Mouse (Mus musculus) stomach, embryonic 14.5 days (tissue): ENCODE data around the gene Zfp609. TPM values are rescaled to one million over a fixed set of nuclear protein-coding genes. Genes with fewer than 3 reads are reported as not detected.

Experiments
- ATAC-seq: fragments of 200-750 bp; cut with Nextera tagmentation; 2 replicates; pipeline ENCODE4 v1.8.0; 2017; ENCODE audit warnings: low read depth, moderate TSS enrichment; ENCODE audit not compliant: insufficient number of reproducible peaks, insufficient read depth, low FRiP score
- H3K27ac ChIP-seq: fragments of 300-500 bp; sonication (generic); 2 replicates; pipeline ENCODE4 v1.5.1; 2014; ENCODE audit warnings: mild to moderate bottlenecking, low read length, moderate library complexity, mixed read lengths
- H3K27me3 ChIP-seq: fragments of 300-500 bp; sonication (generic); 2 replicates; pipeline ENCODE4 v1.6.1; 2014; ENCODE audit warnings: low read length, control low read depth, mixed read lengths; ENCODE audit not compliant: control insufficient read depth, insufficient read depth
- H3K36me3 ChIP-seq: fragments of 300-500 bp; sonication (generic); 2 replicates; pipeline ENCODE4 v1.6.1; 2014; ENCODE audit warnings: mild to moderate bottlenecking, control low read depth, low read length, moderate library complexity, mixed read lengths; ENCODE audit not compliant: control insufficient read depth, insufficient read depth
- H3K4me1 ChIP-seq: fragments of 300-500 bp; sonication (generic); 2 replicates; pipeline ENCODE4 v1.6.1; 2014; ENCODE audit warnings: low read length, control low read depth, mixed read lengths; ENCODE audit not compliant: control insufficient read depth, insufficient read depth
- H3K4me2 ChIP-seq: fragments of 300-500 bp; sonication (generic); replicated peaks from 2 replicates; pipeline ENCODE4 v1.6.1; 2014; ENCODE audit warnings: low read depth, low read length, control low read depth
- H3K4me3 ChIP-seq: fragments of 300-500 bp; sonication (generic); 2 replicates; pipeline ENCODE4 v1.5.1; 2014; ENCODE audit warnings: low read depth, low read length, control low read depth
- H3K9ac ChIP-seq: fragments of 300-500 bp; sonication (generic); replicated peaks from 2 replicates; pipeline ENCODE4 v1.6.1; 2014; ENCODE audit warnings: low read depth, mild to moderate bottlenecking, control low read depth, low read length, moderate library complexity, mixed read lengths
- H3K9me3 ChIP-seq: fragments of 300-500 bp; sonication (generic); 2 replicates; pipeline ENCODE4 v1.6.1; 2016; ENCODE audit warnings: low read depth, low read length, control low read depth; ENCODE audit not compliant: control insufficient read depth
- WGBS: fragments of 180-500 bp; shearing (Covaris S2); extraction: QIAGEN DNeasy Blood & Tissue Kit; methylation state at CpG from one replicate; pipeline ENCODE4 v1.1.7; 2014; 5-methylcytosine and 5-hydroxymethylcytosine counted together
- polyA plus RNA-seq: library from polyadenylated mRNA; unstranded; fragments of >200 nt; fragmentation: Nextera tagmentation; extraction: Ambion mirVana; gene quantifications from 2 replicates; pipeline ENCODE4 v1.2.1, GENCODE M21; 2014

Gene Zfp609
- polyA plus RNA-seq, 1 experiment from 2014 or later, result 8.7 TPM

DNA sequence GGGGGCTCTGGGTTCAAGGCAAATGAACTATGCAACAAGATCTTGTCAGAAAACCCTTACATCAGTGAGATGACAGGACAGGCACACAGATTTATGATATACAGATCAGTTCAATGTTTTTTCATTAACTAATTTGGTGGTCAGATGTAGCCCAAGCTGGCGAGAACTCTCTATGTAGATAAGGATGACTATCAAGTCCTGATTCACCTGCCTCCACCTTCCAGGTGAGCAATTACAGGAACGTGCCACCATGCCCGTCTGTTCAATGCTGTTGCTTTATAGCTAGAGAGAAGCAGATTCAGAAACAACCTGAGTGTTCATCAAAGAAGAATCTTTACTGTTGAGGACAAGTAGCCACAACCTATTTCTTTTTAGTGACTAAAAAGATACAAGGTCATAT, 84.6 kb downstream of the Zfp609 start:
- 78% methylated on average over 3 of the region's 3 CpGs for WGBS

DNA sequence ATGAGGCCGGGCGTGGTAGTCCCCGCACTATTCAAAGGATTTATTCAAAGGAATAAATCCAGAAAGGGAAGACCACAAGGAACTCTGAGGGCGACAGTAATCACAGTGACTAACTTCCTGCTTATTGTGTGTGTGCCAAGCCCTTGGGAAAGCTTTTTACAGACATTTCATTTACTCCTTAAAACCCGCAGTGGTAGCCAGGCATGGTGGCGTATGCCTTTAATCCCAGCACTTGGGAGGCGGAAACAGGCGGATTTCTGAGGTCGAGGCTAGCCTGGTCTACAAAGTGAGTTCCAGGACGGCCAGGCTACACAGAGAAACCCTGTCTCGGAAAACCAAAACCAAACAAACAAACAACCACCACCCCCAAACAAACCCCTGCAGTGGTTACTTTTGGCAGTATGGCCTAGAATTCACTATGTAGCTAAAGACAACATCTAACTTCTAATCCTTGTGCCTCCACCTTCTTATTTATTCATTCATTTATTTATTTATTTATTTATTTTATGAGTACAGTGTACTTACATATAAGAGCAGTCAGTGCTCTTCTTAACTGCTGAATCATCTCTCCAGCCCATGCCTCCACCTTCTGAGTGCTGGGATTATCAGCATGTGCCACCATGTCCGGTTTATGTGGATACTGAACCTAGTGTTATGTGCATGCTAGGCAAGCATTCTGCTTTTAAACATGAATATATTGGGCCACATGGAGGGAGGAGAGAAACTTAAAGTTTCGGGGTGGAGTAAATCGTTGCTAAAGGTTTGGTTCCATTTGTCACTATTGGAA, 86.1 kb downstream of the Zfp609 start:
- no peak overlapping the region for H3K9ac ChIP-seq
- 92% methylated on average over 14 of the region's 14 CpGs for WGBS
- no peaks in the 10 kb centered on the region; the same call in 1 of the 2 replicates for H3K36me3 ChIP-seq
- H3K4me2 ChIP-seq, result no peak overlapping the region
- peaks cover 14% of the 10 kb centered on the region for H3K4me1 ChIP-seq
- H3K4me3 ChIP-seq, result no peak overlapping the region
- no peak overlapping the region for H3K27ac ChIP-seq
- no peak for ATAC-seq
- H3K9me3 ChIP-seq, result no peaks in the 10 kb centered on the region
- H3K27me3 ChIP-seq, result no peaks in the 10 kb centered on the region

More for the DNA sequence above, 84.6 kb downstream of the Zfp609 start:
- no peak overlapping the region for H3K4me3 ChIP-seq
- peaks cover 14% of the 10 kb centered on the region for H3K4me1 ChIP-seq
- no peak overlapping the region for H3K9ac ChIP-seq
- ATAC-seq, result no peak
- H3K27ac ChIP-seq, result no peak overlapping the region
- no peaks in the 10 kb centered on the region for H3K9me3 ChIP-seq
- H3K4me2 ChIP-seq, result no peak overlapping the region
- H3K36me3 ChIP-seq, result no peaks in the 10 kb centered on the region; the same call in 1 of the 2 replicates
- H3K27me3 ChIP-seq, result no peaks in the 10 kb centered on the region

DNA sequence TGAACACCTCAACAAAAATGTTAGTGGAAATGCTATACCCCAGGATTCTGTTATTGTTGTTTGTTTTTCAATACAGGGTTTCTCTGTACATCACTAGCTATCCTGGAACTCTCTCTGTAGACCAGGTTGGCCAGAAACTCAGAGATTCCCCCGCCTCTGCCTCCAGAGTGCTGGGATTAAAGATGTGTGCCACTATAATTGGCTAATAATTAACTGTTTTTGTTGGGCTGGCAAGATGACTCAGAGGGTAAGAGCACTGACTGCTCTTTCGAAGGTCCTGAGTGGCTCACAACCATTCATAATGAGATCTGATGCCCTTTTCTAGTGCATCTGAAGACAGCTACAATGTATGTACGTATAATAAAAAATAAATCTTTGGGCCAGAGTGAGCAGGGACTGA, 92.4 kb downstream of the Zfp609 start:
- peaks cover 3% of the 10 kb centered on the region; the same call in 1 of the 2 replicates for H3K36me3 ChIP-seq
- H3K27ac ChIP-seq, result no peak overlapping the region
- no peak overlapping the region for H3K9ac ChIP-seq
- ATAC-seq, result no peak
- H3K4me3 ChIP-seq, result no peak overlapping the region
- no peaks in the 10 kb centered on the region for H3K4me1 ChIP-seq
- no peaks in the 10 kb centered on the region for H3K27me3 ChIP-seq
- no peak overlapping the region for H3K4me2 ChIP-seq
- 89% methylated on average over 3 of the region's 3 CpGs for WGBS
- no peaks in the 10 kb centered on the region for H3K9me3 ChIP-seq

DNA sequence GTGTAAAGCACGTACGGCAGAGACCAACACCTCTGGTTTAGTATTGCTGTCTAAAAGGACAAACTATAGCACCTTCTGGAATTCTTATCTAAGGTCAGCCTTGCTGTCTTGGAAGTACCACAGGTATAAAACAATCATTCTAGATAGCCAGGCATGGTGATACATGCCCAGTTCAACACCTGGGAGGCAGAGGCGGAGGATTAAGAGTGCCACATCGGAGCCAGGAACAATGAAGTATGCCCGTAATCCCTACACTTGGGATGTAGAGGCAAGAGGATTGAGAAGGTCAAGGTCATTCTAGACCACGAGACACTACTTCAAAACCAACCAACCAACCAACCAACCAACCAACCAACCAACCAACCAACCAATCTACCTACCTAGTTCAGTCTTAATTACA, 98.8 kb downstream of the Zfp609 start:
- 95% methylated on average over 6 of the region's 6 CpGs for WGBS
- Histone ChIP-seq H3K27me3 (no peaks in the 10 kb centered on the region), H3K9ac (no peak overlapping the region)

GRCm38 (mm10) chr9:65727491-65727890, 99.9 kb downstream of the Zfp609 start:
- 91% methylated on average over 4 of the region's 4 CpGs for WGBS
- no peak overlapping the region for H3K4me3 ChIP-seq
- peaks cover 6% of the 10 kb centered on the region; the same call in 1 of the 2 replicates for H3K36me3 ChIP-seq
- H3K27me3 ChIP-seq, result no peaks in the 10 kb centered on the region
- no peaks in the 10 kb centered on the region for H3K9me3 ChIP-seq
- ATAC-seq, result no peak
- peaks cover 7% of the 10 kb centered on the region; the same call in 1 of the 2 replicates for H3K4me1 ChIP-seq
- no peak overlapping the region for H3K4me2 ChIP-seq
- no peak overlapping the region for H3K27ac ChIP-seq
- no peak overlapping the region for H3K9ac ChIP-seq

More for the DNA sequence above, 98.8 kb downstream of the Zfp609 start:
- no peaks in the 10 kb centered on the region for H3K9me3 ChIP-seq
- peaks cover 6% of the 10 kb centered on the region; the same call in 1 of the 2 replicates for H3K36me3 ChIP-seq
- H3K4me1 ChIP-seq, result peaks cover 7% of the 10 kb centered on the region; the same call in 1 of the 2 replicates
- no peak overlapping the region for H3K4me3 ChIP-seq
- ATAC-seq, result no peak
- H3K27ac ChIP-seq, result no peak overlapping the region
- H3K4me2 ChIP-seq, result no peak overlapping the region

- 91% methylated on average over 3 of the region's 3 CpGs for WGBS
- H3K4me3 ChIP-seq, result no peak overlapping the region
- peaks cover 8% of the 10 kb centered on the region; the same call in 1 of the 2 replicates for H3K4me1 ChIP-seq
- H3K4me2 ChIP-seq, result no peak overlapping the region
- peaks cover 6% of the 10 kb centered on the region; the same call in 1 of the 2 replicates for H3K36me3 ChIP-seq
- no peaks in the 10 kb centered on the region for H3K27me3 ChIP-seq
- H3K9me3 ChIP-seq, result no peaks in the 10 kb centered on the region
- no peak overlapping the region for H3K27ac ChIP-seq
- H3K9ac ChIP-seq, result no peak overlapping the region
- no peak for ATAC-seq
These were observed 100.9 kb downstream of the Zfp609 start for GRCm38 (mm10) chr9:65726431-65726830.

GRCm38 (mm10) chr9:65725291-65725622, 102.1 kb downstream of the Zfp609 start:
- Histone ChIP-seq H3K27ac (no peak overlapping the region), H3K4me3 (no peak overlapping the region), H3K4me2 (no peak overlapping the region), H3K4me1 (peaks cover 11% of the 10 kb centered on the region; the same call in 1 of the 2 replicates), H3K27me3 (no peaks in the 10 kb centered on the region), H3K9ac (no peak overlapping the region), H3K36me3 (peaks cover 6% of the 10 kb centered on the region; the same call in 1 of the 2 replicates), H3K9me3 (no peaks in the 10 kb centered on the region)
- 60% methylated on average over 4 of the region's 4 CpGs for WGBS
- no peak for ATAC-seq

DNA sequence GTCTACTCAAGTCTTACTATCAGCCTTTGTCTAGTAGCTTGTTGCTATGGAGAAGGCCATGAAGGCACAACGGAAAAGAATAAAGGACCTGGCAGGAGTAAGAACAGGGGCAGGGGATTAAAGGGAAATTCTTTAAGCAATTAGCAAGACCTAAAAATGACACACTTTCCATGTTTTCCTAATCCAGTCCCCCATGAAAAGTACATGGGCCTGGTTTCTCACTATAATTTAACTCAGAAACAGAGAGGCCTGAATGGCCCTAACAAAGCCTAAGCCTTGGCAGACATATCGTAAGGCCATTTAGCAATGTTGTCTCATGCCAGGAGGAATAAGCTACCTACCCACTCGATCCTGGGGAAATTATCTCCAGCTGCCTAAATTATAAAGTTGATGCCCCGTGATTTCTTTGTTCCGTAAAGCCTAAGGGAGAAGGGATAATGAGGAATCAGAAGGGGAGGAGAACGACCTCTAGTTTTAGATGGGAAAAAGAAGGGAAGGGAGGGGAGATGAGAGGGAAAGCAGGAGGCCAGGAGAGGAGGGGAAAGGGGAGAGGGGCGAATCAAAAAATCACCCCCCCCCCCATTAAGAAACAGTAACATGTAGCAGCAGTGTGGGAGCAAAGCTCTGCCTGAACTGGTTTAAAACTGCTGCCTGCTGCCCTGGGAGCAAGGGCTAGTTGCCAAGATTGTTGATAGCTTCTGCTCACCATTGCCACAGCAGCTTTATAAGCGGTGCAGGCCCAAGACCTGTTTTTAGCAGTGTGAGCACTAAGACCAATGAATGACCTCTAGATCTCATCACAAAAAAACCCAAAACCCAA, 102.7 kb downstream of the Zfp609 start:
- Histone ChIP-seq H3K4me3 (no peak overlapping the region), H3K4me2 (no peak overlapping the region), H3K9ac (no peak overlapping the region), H3K36me3 (peaks cover under 1% of the 10 kb centered on the region; the same call in 1 of the 2 replicates), H3K27me3 (no peaks in the 10 kb centered on the region), H3K27ac (0 out of 2 replicates have a peak overlapping the region, but pooled peaks have one; percentile 45), H3K9me3 (no peaks in the 10 kb centered on the region), H3K4me1 (peaks cover 11% of the 10 kb centered on the region; the same call in 1 of the 2 replicates)
- no peak for ATAC-seq
- 68% methylated on average over 8 of the region's 8 CpGs for WGBS
